In the genomic region with DNA sequence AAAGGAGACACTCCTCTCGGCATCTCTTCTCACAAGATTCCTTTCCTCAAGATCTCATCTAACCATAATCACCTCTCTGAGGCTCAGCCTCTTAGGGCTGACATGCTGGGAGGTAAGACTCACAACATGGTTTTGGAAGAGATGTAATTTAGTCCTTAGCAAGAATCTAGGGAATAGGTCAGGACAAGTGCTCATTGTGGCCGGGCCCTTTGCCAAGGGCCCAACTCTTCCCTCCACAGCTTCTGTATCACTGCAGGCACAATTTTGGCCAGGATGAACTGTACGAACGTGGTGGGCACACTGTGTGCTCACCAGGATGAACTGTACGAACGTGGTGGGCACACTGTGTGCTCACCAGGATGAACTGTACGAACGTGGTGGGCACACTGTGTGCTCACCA, we compare ENCODE assay signal across 5 mouse cellular contexts.
DNase-seq lines count a peak whose midpoint lies in the region; ATAC-seq and TF ChIP-seq lines count a peak whose summit lies in the region.
"Not testable (repeated sequence)": the region's sequence is repeated elsewhere in the genome, so short reads cannot be mapped to it uniquely, and the experiment has no call there.

No protein-coding gene starts in this region.

- not testable (repeated sequence) for H3K4me1 ChIP-seq in embryonic fibroblast, embryonic 13.5 days (ENCODE audit: control insufficient read depth, insufficient read depth, low read length); heart, postnatal 0 days (ENCODE audit: control insufficient read depth, insufficient read depth)

- WGBS in heart, postnatal 0 days: 64% methylated on average over 8 of the region's 8 CpGs

- not testable (repeated sequence) for H3K27me3 ChIP-seq in heart, postnatal 0 days (ENCODE audit: control insufficient read depth, insufficient read depth, low read length)

- H3K4me2 ChIP-seq in heart, postnatal 0 days (ENCODE audit: low read depth, low read length): not testable (repeated sequence)

- not testable (repeated sequence) for H3K9ac ChIP-seq in heart, postnatal 0 days (replicated peaks; ENCODE audit: low read depth, low read length)

- not testable (repeated sequence) for H3K9me3 ChIP-seq in heart, postnatal 0 days (replicated peaks; ENCODE audit: control insufficient read depth, low read length)

- peak; percentile 55; the same call in 1 of the 2 replicates for ATAC-seq in heart, postnatal 0 days (ENCODE audit: insufficient read depth, low read depth)

- peak overlapping the region; percentile 87 for H3K27ac ChIP-seq in embryonic fibroblast, embryonic 13.5 days (ENCODE audit: insufficient read depth, low read length)
- peak overlapping the region; percentile 52 for H3K27ac ChIP-seq in heart, postnatal 0 days (ENCODE audit: low read depth)

- H3K4me3 ChIP-seq in embryonic fibroblast, embryonic 13.5 days (ENCODE audit: insufficient read depth, low read length); heart, postnatal 0 days (ENCODE audit: low read depth, low read length): not testable (repeated sequence)

- DNase-seq in 3134 (ENCODE audit: extremely low read depth, insufficient read length, low spot score): peak; percentile 34
- peak; percentile 36 for DNase-seq in Muller cell, postnatal 12 days (ENCODE audit: inconsistent ontology term)
- DNase-seq in heart, adult 18-20 months: peak; percentile 20 to 42
- DNase-seq in heart, postnatal 0 days (ENCODE audit: low spot score): not testable (repeated sequence)

- not testable (repeated sequence) for TF ChIP-seq EP300 in heart, postnatal 0 days (IDR thresholded peaks at IDR 0.05; ENCODE audit: low read depth)

- not testable (repeated sequence) for H3K36me3 ChIP-seq in heart, postnatal 0 days (replicated peaks; ENCODE audit: control insufficient read depth, insufficient read depth, low read length)

- TF ChIP-seq CTCF in embryonic fibroblast, embryonic 13.5 days (IDR thresholded peaks at IDR 0.05; ENCODE audit: borderline replicate concordance, insufficient read depth, low read length); heart, postnatal 0 days (IDR thresholded peaks at IDR 0.05; ENCODE audit: low read depth): not testable (repeated sequence)

- not testable (repeated sequence) for TF ChIP-seq POLR2A in embryonic fibroblast, embryonic 13.5 days (IDR thresholded peaks at IDR 0.05; ENCODE audit: low read depth, low read length)
